Mouse (Mus musculus) embryonic facial prominence, embryonic 15.5 days (tissue): ENCODE measurements around the gene Iqsec3. TPM values are rescaled to one million over a fixed set of nuclear protein-coding genes. Genes with fewer than 3 reads are reported as not detected.
"Not testable (repeated sequence)": the region's sequence is repeated elsewhere in the genome, so short reads cannot be mapped to it uniquely, and the experiment has no call there.

Experiments used
- ATAC-seq: fragments of 200-750 bp; cut with Nextera tagmentation; 2 replicates; pipeline ENCODE4 v1.8.0; 2017; ENCODE audit warnings: low read depth, moderate TSS enrichment; ENCODE audit not compliant: insufficient number of reproducible peaks, low FRiP score, low TSS enrichment
- H3K27ac ChIP-seq: fragments of 300-500 bp; sonication (generic); replicated peaks from 2 replicates; pipeline ENCODE4 v1.5.1; 2015; ENCODE audit warnings: mild to moderate bottlenecking, inconsistent platforms
- H3K27me3 ChIP-seq: fragments of 300-500 bp; sonication (generic); 2 replicates; pipeline ENCODE4 v1.6.1; 2015; ENCODE audit warnings: inconsistent platforms
- H3K36me3 ChIP-seq: fragments of 300-500 bp; sonication (generic); 2 replicates; pipeline ENCODE4 v1.6.1; 2015; ENCODE audit warnings: mild to moderate bottlenecking, inconsistent platforms
- H3K4me1 ChIP-seq: fragments of 300-500 bp; sonication (generic); 2 replicates; pipeline ENCODE4 v1.6.1; 2015; ENCODE audit warnings: inconsistent platforms
- H3K4me2 ChIP-seq: fragments of 300-500 bp; sonication (generic); replicated peaks from 2 replicates; pipeline ENCODE4 v1.6.1; 2015; ENCODE audit warnings: mild to moderate bottlenecking, inconsistent platforms
- H3K4me3 ChIP-seq: fragments of 300-500 bp; sonication (generic); replicated peaks from 2 replicates; pipeline ENCODE4 v1.5.1; 2015; ENCODE audit warnings: mild to moderate bottlenecking, inconsistent platforms
- H3K9ac ChIP-seq: fragments of 300-500 bp; sonication (generic); 2 replicates; pipeline ENCODE4 v1.6.1; 2015; ENCODE audit warnings: inconsistent platforms
- H3K9me3 ChIP-seq: fragments of 300-500 bp; sonication (generic); replicated peaks from 2 replicates; pipeline ENCODE4 v1.6.1; 2016; ENCODE audit warnings: inconsistent platforms
- WGBS: fragments of 180-500 bp; shearing (Covaris S2); methylation state at CpG from one replicate; pipeline ENCODE4 v1.1.7; 2015; 5-methylcytosine and 5-hydroxymethylcytosine counted together
- polyA plus RNA-seq: library from polyadenylated mRNA; unstranded; fragments of >200 nt; fragmentation: Nextera tagmentation; extraction: Ambion mirVana; gene quantifications from 2 replicates; pipeline ENCODE4 v1.2.1, GENCODE M21; 2015

The Iqsec3 gene
- polyA plus RNA-seq, 1 experiment from 2014 or later = 0.27 TPM

DNA sequence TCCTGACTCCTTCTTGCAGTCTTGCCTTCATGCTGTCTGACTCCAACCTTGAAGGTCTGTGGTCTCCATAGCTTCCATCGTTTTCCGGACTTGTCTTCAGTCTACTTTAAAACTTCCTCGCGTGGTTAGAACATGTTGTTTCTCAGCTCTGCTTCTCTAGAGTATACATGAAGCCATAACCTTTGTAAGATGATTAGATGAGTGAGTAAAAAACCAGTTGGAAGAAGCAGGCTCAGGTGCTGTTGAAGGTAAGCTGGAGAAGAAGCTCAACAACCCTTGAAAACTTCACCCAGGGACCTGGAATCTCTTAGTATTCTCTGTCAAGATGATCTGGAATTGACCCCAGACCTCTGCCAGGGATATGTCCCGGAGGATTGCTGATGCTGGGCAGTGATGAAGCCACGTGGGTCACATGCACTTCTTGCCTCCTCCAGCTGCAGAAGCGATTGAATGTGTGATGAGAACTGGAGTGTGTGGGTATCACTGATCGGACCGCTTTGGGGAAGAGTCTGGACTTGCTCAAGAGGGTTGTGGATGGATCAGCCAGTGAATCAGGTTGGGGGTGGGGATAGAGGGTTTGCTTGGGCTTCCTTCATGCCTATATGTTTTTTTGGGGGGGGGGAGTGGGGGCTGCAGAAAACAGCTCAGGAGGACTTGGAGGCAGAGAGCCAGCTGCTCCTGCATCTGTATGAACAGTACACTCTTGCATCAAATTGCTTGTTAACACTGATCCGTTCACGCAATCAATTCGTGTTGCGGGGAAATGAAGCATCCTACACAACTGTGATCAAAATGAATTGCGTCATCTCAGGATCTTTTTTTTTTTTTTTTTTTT lies 71.4 kb downstream of the Iqsec3 start:
- 80% methylated on average over 14 of the region's 14 CpGs for WGBS
- Histone ChIP-seq H3K9ac (no peak overlapping the region), H3K27ac (no peak overlapping the region), H3K27me3 (no peaks in the 10 kb centered on the region), H3K4me3 (no peak overlapping the region), H3K4me2 (no peak overlapping the region), H3K9me3 (no peaks in the 10 kb centered on the region), H3K36me3 (no peaks in the 10 kb centered on the region), H3K4me1 (no peaks in the 10 kb centered on the region)
- ATAC-seq = no peak

DNA sequence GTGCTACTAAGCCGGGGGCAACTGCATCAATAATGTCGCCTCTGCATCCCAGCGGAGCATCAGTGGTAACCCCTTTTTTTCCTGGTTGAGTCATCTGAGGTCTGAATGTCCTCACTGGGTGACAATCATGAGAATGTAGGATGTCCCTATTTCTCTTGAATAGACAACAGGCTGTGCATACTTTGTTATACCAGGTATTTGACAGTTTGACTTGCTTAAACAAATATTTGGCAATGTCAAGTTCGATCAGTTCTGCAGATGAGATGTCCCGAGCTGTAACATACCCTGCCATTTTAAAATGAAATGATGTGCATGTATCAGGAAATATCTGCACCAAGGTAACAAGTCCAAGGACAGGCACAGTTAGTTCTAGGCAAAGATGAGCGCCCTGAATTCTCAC lies 72.3 kb downstream of the Iqsec3 start:
- H3K27me3 ChIP-seq = no peaks in the 10 kb centered on the region
- no peak for ATAC-seq
- no peaks in the 10 kb centered on the region for H3K9me3 ChIP-seq
- no peaks in the 10 kb centered on the region for H3K36me3 ChIP-seq
- no peaks in the 10 kb centered on the region for H3K4me1 ChIP-seq
- H3K27ac ChIP-seq = no peak overlapping the region
- H3K4me2 ChIP-seq = no peak overlapping the region
- no peak overlapping the region for H3K9ac ChIP-seq
- 87% methylated on average over 6 of the region's 6 CpGs for WGBS
- no peak overlapping the region for H3K4me3 ChIP-seq

DNA sequence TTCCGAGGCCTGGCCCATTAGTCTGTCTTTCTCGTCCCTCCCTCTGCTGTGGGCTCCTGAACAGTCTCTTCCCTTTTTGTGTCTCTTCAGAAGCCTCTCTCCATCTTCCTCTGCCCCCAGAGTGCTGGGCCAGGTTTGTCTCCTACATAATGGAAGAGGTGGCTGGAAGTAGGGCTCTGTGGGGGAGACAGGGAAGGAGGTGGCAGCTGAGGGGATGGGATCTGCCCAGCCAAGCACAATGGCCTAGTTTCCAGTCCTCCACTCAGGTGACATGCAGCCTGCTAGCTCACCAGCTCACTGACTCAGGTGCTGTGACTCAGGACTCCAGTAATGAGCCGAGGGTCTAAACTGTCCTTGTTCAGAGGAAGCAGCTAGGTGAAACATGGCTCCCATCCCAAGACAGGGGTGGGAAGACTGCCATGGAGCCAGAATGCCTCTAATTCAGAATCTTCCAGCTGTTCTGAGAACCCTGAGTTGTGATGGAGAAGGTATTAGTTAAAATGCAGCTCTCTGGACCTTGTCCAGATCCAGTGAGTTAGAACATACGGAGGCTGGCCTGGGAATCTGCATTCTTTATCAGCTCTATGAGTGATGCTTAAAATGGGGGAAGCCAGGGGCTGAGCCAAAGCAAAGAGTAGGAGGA lies 80.7 kb downstream of the Iqsec3 start:
- Histone ChIP-seq H3K27me3 (no peaks in the 10 kb centered on the region), H3K9ac (no peak overlapping the region), H3K4me2 (no peak overlapping the region), H3K36me3 (no peaks in the 10 kb centered on the region), H3K4me3 (no peak overlapping the region), H3K9me3 (no peaks in the 10 kb centered on the region), H3K27ac (no peak overlapping the region), H3K4me1 (no peaks in the 10 kb centered on the region)
- WGBS = 85% methylated on average over 4 of the region's 4 CpGs
- no peak for ATAC-seq

DNA sequence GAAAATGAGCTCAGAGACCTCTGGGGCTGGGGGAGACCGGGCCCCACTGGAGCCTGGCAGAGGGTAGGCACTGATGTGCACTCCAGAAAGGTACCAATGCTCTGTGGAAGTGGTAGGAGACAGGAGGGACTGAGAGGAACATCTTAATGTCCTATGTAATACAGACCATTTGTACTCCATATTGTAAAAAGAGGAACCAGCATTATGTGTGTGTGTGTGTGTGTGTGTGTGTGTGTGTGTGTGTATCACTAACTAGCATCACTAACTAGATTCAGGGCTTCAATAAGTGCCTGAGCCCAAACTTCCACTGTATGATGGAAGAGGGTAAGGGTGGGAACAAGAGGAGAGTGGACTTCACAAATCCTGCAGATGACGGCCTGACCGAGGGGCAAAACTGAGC lies 88.1 kb downstream of the Iqsec3 start:
- 78% methylated on average over 3 of the region's 3 CpGs for WGBS
- no peak for ATAC-seq
- Histone ChIP-seq H3K4me2 (no peak overlapping the region), H3K27me3 (peaks cover 8% of the 10 kb centered on the region; the same call in 1 of the 2 replicates), H3K4me1 (peaks cover 9% of the 10 kb centered on the region; the same call in 1 of the 2 replicates), H3K9me3 (no peaks in the 10 kb centered on the region), H3K4me3 (no peak overlapping the region), H3K27ac (no peak overlapping the region), H3K9ac (no peak overlapping the region), H3K36me3 (no peaks in the 10 kb centered on the region)

DNA sequence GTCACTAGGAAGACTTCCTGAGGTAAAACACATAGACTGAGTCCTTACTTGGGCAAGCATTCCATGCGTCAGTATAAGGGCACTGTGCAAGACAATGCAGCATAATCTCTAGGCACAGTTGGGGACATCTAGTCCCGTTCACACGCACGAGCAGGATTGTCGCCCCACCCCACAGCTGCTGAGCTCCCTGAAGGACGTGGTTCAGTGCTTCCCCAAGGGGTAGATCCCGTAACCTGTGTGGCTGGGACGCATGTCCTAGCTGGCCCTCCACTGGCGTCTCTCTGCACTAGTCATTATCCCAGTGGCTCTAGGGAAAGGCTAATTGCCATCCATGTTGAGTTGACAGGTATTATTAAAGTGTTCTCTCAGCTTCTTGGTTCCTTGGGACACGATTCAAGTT lies 91.4 kb downstream of the Iqsec3 start:
- no peak overlapping the region for H3K9ac ChIP-seq
- H3K4me1 ChIP-seq = peaks cover 9% of the 10 kb centered on the region; the same call in 1 of the 2 replicates
- peaks cover 8% of the 10 kb centered on the region; the same call in 1 of the 2 replicates for H3K27me3 ChIP-seq
- H3K27ac ChIP-seq = no peak overlapping the region
- no peaks in the 10 kb centered on the region for H3K9me3 ChIP-seq
- H3K36me3 ChIP-seq = no peaks in the 10 kb centered on the region
- ATAC-seq = peak; percentile 45
- no peak overlapping the region for H3K4me3 ChIP-seq
- no peak overlapping the region for H3K4me2 ChIP-seq
- 48% methylated on average over 10 of the region's 10 CpGs for WGBS

DNA sequence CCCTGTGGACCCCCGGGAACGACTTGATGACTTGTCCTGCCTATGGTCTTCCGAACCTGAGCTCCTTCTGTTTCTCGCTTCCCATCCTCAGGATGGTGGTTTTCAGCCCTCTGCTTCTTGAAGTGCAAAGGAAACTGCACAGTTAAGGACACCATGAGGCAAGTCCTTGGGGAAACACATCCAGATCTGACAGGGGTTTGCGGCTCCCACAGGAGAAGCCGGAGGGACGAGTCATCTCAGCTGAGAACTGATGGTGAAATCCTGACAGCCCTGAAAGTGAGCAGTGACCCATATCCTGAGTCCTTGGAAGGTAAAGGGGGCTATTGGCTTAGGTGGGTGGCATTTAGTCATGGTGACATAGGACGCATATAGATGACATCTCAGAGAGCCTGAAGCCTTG lies 92.9 kb downstream of the Iqsec3 start:
- no peak for ATAC-seq
- Histone ChIP-seq H3K4me1 (peaks cover 9% of the 10 kb centered on the region; the same call in 1 of the 2 replicates), H3K9me3 (no peaks in the 10 kb centered on the region), H3K4me2 (no peak overlapping the region), H3K27ac (no peak overlapping the region), H3K36me3 (no peaks in the 10 kb centered on the region), H3K9ac (no peak overlapping the region), H3K27me3 (peaks cover 8% of the 10 kb centered on the region; the same call in 1 of the 2 replicates), H3K4me3 (no peak overlapping the region)
- 83% methylated on average over 8 of the region's 8 CpGs for WGBS

DNA sequence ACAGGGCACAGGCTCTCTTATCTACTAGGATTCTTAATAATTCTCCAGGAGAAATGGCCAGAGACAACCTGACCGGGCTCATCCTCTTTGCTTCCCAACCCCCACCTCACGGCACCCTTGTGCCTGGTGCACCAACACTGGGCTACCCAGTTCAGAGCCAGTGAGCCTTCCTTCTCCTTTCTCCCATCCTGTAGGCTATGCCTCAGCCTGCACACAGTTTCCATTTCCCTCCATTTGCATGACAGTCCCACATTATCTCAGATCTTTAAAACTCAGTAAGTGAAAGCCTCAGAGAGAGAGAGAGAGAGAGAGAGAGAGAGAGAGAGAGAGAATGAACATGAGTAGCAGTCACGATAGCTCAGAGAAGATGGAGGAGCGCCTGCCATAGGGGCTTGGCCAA lies 95.2 kb downstream of the Iqsec3 start:
- 56% methylated on average over 4 of the region's 4 CpGs for WGBS
- H3K4me2 ChIP-seq = no peak overlapping the region
- H3K27me3 ChIP-seq = no peaks in the 10 kb centered on the region; the same call in 1 of the 2 replicates
- no peak overlapping the region for H3K27ac ChIP-seq
- ATAC-seq = no peak
- H3K9me3 ChIP-seq = no peaks in the 10 kb centered on the region
- H3K9ac ChIP-seq = no peak overlapping the region
- no peak overlapping the region for H3K4me3 ChIP-seq
- peaks cover 9% of the 10 kb centered on the region; the same call in 1 of the 2 replicates for H3K4me1 ChIP-seq
- H3K36me3 ChIP-seq = no peaks in the 10 kb centered on the region

DNA sequence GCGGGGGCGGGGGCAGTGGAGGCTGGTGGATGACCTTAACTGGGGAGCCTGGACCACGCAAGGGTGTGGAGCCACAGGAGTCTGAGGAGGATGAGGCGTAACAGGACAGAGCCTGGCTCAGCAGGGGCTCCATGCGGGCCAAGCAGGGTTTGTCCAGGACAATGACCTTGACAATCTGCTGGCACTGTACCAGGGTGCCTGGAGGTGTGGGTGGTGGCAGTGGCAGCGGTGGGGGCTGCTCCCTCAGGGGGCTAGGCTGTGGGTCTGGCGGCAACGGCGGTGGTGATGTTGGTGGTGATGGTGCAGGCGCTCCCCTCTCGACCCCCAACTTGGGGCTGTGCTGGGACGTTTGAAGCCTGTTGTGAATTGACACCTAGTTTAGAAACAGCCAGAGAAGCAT lies 97.3 kb downstream of the Iqsec3 start:
- no peak overlapping the region for H3K27ac ChIP-seq
- H3K9me3 ChIP-seq = no peaks in the 10 kb centered on the region
- no peaks in the 10 kb centered on the region for H3K36me3 ChIP-seq
- H3K27me3 ChIP-seq = no peaks in the 10 kb centered on the region; the same call in 1 of the 2 replicates
- no peak overlapping the region for H3K4me2 ChIP-seq
- peaks cover 5% of the 10 kb centered on the region; the same call in 1 of the 2 replicates for H3K4me1 ChIP-seq
- 74% methylated on average over 12 of the region's 12 CpGs for WGBS
- H3K4me3 ChIP-seq = no peak overlapping the region
- peak; percentile 24; the same call in 1 of the 2 replicates for ATAC-seq
- no peak overlapping the region for H3K9ac ChIP-seq

DNA sequence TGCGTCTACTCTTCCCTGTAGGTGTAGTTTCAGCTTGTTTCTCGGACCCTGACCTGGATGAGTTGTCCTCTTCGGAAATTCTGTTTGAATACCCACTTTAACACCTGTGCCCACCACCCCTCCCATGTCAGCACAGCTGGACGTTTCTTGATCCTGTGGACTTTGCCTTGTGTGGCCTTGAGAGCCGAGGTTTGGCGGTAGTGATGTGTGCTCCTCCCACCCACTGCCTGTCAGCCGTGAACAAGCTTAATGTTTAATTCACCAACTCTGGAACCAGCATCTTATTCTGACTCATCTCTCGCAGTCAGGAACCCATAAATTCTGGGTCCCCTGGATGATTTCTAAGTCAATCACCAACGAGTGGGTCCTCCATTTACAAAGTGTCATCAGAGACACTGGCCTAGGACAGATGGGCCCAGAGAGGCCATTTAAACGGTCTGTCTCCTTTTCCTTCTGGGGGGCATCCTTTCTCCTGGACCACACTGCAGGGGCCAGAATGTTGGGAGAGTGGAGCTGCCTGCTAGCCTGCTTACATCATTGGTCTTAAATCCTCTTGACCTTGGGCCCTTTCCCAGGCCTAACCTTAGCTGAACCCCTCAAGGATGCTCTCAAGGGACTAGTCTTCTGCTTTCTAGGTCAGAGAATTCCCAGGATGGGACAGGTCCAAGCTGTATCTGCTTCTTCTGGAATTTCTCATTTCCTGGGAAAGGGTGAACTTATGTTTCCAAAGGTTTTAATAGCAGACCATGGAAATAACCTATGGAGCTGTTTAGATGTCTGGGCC lies 102.1 kb downstream of the Iqsec3 start:
- no peak overlapping the region for H3K9ac ChIP-seq
- H3K36me3 ChIP-seq = no peaks in the 10 kb centered on the region
- WGBS = 74% methylated on average over 10 of the region's 10 CpGs
- ATAC-seq = no peak
- no peaks in the 10 kb centered on the region for H3K9me3 ChIP-seq
- H3K27me3 ChIP-seq = no peaks in the 10 kb centered on the region
- H3K27ac ChIP-seq = no peak overlapping the region
- H3K4me1 ChIP-seq = no peaks in the 10 kb centered on the region
- H3K4me3 ChIP-seq = no peak overlapping the region
- no peak overlapping the region for H3K4me2 ChIP-seq

DNA sequence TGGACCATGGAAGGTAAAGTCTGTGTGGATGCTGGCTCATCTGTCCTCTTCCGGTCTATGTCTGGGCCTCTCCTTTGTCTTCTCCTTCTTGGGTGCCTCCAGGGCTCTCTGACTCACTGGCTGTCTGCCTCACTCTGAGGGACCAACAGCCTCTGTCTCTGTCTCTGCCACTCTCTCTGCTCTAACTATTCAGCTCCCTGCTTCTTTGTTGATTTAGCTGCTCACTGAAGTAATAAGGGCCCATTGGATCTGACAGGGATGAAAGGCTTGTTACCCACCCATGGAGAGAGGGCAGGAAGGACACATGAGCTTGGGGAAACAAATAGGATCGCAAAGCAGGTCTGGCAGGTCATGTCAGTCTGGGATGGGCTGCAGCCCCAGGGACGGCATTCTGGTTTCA lies 106.4 kb downstream of the Iqsec3 start:
- no peak overlapping the region for H3K4me3 ChIP-seq
- H3K4me2 ChIP-seq = no peak overlapping the region
- WGBS = 41% methylated on average over 3 of the region's 3 CpGs
- no peak for ATAC-seq
- no peak overlapping the region for H3K9ac ChIP-seq
- H3K36me3 ChIP-seq = no peaks in the 10 kb centered on the region
- no peaks in the 10 kb centered on the region for H3K9me3 ChIP-seq
- H3K27me3 ChIP-seq = no peaks in the 10 kb centered on the region; the same call in 1 of the 2 replicates
- H3K27ac ChIP-seq = no peak overlapping the region
- H3K4me1 ChIP-seq = no peaks in the 10 kb centered on the region

DNA sequence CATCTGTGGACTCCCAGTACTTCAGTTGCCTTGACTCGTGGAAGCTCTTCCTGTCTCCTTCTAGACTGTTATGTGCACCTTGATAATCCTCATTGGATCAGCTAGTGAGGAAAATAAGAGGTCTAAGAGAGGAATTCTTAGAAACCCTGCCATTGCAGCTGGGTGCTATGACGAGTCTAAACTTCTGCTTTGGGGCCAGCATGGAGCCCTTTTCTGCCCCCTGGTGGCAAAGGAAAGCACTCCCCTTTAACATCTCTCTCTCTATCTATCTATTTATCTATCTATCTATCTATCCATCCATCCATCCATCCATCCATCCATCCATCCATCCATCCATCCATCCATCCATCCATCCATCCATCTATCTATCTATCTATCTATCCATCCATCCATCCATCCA lies 106.9 kb downstream of the Iqsec3 start:
- not testable (repeated sequence) for H3K9me3 ChIP-seq, H3K4me3 ChIP-seq, H3K27ac ChIP-seq, H3K36me3 ChIP-seq, H3K4me1 ChIP-seq, H3K4me2 ChIP-seq, ATAC-seq, H3K27me3 ChIP-seq, H3K9ac ChIP-seq
- 9% methylated on average over 2 of the region's 2 CpGs for WGBS
